Mouse (Mus musculus) left cerebral cortex, postnatal 25 days (tissue): Measurements from ENCODE around the gene Jam3. TPM values are rescaled to one million over a fixed set of nuclear protein-coding genes. Genes with fewer than 3 reads are reported as not detected.

ENCODE experiments used
- DNase-seq, 2 experiments: peaks; one replicate each; pipeline ENCODE4 v3.0.0; 2022; ENCODE audit warnings: low spot score in 2 of 2, mixed read lengths in 1 of 2
- intact Hi-C: fragments of 180-260 bp; cut with DNase I; formaldehyde crosslinking; loops from one replicate; pipeline ENCODE4 v1.15.1; 2025
- total RNA-seq, 2 experiments: library from RNA; stranded (reverse); gene quantifications; 2 replicates each; pipeline ENCODE4 v1.2.3; 2021

Jam3 gene
- 10 to 100 TPM; 30.7 to 33.4 TPM for total RNA-seq

DNA sequence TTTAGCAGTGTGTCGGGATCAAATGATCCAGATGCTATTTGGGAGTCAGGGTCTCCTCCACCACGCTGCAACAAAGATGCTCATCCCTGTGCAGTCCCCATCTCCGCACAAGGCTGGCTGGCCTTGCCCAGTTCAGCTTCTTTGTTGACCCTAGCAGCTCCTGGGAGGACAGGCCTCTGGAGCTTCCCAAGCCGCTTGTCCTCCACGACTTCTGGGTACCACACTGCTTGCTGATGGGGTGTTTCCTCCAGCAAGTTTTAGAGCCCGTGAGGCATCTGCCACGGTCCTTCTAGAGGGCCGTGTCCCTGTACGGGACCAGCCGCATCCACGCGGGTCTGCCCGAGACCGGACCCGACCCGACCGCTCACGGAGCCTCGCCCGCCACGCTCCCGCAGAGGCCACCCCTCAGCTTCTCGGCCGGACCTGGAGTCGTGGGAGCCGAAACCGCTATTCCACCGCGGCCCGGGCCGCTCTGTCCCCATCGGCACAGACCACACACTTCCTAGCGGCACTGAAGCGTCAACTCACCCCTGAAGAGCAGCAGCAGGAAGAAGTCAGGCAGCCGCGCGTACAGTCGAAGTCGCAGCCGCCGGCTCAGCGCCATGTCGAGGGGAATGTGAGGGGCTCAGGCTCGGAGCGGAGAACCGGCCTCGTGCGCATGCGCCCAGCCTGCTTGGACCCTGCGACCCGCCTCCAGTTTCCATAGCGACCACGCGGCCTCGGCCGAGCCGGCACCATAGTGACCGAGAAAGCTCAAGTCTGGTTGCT lies at the start of gene Jam3:
Gene Jam3 (minus strand): TSS at position 659 of the 768 bp plus-strand sequence.
- intact Hi-C loops, result loop anchor here (5.0 kb wide), 1 partner anchor 48 kb away; no protein-coding TSS in a partner anchor
- DNase-seq, result peak; percentile 95 to 96

DNA sequence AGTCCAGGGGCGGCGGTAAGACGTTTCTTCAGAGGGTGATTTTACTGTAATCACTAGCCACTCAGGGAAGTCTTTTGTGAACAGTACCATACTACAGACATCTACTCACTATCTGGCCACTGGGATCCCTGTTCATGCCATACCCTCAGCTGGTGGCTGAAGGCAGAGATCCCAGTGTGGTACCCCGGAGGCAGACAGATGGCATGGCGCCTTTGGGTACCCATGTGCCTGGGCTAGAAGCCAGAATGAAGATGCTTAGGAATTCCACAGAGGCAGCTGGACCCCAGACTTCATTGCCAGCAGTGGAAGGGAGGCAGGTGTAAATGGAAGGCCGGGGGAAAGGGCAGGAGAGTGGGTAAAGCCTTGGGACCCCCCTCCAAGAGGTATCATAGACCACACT lies 49.0 kb upstream of the Jam3 start:
- intact Hi-C loops, result no loop called here
- no peak for DNase-seq

- peak; percentile 81 to 87 for DNase-seq
- intact Hi-C loops, result no loop called here
These were observed 47.9 kb upstream of the Jam3 start for GRCm38 (mm10) chr9:27203134-27203533.

- peak in 1 of 2 experiments; percentile 76 for DNase-seq
- intact Hi-C loops, result no loop called here
These were observed 46.4 kb upstream of the Jam3 start for GRCm38 (mm10) chr9:27201472-27202219.

DNA sequence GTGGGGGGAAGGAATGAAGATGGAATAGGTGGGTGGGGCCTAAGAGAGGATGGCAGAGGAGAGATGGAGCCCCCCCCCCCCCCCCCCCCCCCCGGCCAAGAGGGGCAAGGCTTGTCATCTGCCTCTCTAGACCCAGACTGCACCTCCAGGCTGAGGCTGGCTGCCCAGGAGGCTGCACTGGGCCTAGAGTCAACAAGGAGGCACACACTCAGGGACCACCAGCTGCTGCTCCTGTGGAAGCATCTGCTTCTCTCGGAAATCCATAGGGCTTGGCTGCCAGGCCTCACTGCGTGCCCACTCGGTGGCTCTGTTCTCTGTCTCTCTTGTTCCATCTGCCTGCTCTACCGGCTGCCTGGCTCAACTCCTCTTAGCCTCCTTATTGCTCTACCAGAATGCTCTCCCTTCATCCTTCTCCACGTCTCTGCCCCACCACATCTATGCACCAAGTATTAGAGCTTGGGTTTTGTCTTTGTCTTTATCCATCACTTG lies 38.4 kb upstream of the Jam3 start:
- intact Hi-C loops, result loop anchor here (2.0 kb wide), 1 partner anchor 15 kb away; no protein-coding TSS in a partner anchor
- DNase-seq, result peak in 1 of 2 experiments; percentile 89

- intact Hi-C loops, result loop anchor here (1.0 to 2.0 kb wide), 3 partner anchors 14 to 111 kb away; no protein-coding TSS in a partner anchor
- peak in 1 of 2 experiments; percentile 57 for DNase-seq
These were observed 37.8 kb upstream of the Jam3 start for GRCm38 (mm10) chr9:27192761-27193591.

DNA sequence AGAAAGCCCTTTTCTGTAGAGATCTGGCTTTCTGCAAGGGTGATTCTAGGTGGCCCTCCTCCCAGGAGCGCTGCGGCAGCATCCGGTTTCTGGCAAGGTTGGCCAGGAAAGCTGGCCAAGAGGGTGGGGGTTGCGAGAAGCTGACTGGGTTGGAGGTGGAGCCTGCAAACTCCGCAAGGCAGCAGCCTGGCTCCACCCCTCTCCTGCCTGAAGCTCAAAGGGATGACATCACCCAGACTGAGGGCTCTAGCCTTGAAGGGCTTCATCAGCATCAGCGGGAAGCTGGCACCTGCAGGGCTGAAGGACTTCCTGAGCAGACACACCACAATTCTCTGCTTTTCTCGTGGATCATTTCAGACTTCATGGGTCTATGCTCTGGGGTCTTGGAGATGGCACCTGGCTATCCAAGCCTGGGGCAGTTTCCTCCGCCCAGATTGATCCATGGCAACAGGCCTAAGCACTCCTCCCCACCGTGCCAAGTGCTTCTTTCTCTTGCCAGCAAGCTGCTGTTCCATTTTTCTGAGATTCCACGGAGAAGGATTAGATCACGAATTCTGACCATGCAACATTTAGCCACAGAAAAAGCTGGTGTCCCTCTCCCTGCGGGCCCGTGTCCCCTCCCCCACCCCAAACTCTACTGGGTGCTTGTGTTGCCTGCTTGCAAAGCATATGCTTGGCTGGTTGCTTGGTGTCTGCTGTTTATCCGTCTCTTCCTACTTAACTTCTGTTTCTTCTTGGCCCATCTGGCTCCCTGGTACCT lies 37.0 kb upstream of the Jam3 start:
- intact Hi-C loops, result loop anchor here (1.0 to 2.0 kb wide), 3 partner anchors 13 to 112 kb away; no protein-coding TSS in a partner anchor
- peak; percentile 85 to 97 for DNase-seq

- intact Hi-C loops, result no loop called here
- no peak for DNase-seq
These were observed 36.3 kb upstream of the Jam3 start for GRCm38 (mm10) chr9:27191501-27191981.

DNA sequence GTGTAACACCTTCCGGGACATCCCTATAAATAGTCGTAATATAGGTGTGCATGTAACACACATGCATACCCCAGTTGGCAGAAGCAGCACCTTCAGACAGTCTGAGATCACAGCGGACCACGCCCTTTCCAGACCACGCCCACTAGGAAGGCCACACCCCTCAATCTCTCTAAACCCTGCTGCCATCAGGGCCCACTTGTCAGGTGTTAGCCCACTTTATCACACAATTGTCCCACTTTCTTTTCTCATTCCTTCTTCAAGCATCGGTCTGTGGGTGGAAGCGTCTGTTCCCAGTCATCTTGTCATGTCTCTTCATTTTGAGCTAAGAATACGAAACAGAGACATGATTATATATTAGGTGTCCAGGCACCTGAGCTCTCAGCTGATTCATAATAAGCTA lies 35.2 kb upstream of the Jam3 start:
- intact Hi-C loops, result no loop called here
- DNase-seq, result peak in 1 of 2 experiments; percentile 66

- intact Hi-C loops, result no loop called here
- no peak for DNase-seq
These were observed 34.1 kb upstream of the Jam3 start for GRCm38 (mm10) chr9:27189306-27189705.

DNA sequence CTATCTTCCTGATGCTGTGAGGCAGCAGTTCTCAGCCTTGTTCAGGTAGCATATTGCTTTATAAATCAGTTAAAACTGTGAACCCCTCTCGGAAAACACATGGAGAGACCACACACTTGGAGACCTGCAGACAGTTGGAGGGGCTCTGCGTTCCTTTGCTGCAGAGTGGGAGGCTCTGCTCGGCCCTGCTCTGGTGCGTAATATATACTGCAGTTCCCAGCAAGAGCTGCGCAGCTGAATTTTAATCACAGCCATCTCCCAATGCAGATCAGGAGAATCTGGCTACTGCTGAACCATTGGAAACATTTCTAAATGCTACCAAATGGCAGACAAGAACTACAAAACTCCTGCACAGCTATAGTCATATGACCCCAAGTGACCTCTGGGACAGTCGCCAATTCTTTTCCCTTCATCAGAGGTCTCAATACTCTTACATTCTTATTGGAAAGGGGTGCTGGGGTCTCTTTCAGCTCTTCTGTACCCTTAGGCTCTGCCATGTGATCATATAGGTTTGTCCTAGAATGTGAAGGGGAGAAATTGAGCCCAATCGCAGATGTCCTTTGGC lies 33.5 kb upstream of the Jam3 start:
- peak in 1 of 2 experiments; percentile 42 for DNase-seq
- intact Hi-C loops, result no loop called here

GRCm38 (mm10) chr9:27185820-27186219 lies 30.6 kb upstream of the Jam3 start:
- DNase-seq, result no peak
- intact Hi-C loops, result no loop called here

- intact Hi-C loops, result no loop called here
- no peak for DNase-seq
These were observed 26.9 kb upstream of the Jam3 start for GRCm38 (mm10) chr9:27182087-27182486.

GRCm38 (mm10) chr9:27180492-27180891 lies 25.3 kb upstream of the Jam3 start:
- intact Hi-C loops, result loop anchor here (1.0 kb wide), 2 partner anchors 29 to 70 kb away; no protein-coding TSS in a partner anchor
- peak in 1 of 2 experiments; percentile 75 for DNase-seq

DNA sequence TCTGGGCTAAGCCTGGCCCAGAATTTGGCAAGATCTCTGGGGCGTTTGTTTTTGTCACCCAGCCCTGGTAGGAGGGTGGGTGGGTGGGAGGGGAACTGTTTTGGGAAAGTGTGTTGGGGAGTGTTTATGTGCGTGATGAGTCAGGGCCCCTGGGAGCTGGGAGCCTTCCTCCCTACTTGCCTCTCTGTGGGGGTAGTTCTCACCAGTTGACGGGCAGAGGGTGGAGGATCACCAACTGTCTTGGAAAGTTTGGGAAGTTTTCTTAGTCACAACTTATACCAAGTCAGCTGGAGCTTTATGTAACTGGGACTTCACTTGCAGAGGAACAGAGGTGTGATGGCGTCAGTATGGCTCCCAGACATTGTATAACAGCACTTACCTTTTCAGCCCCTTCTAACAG lies 23.7 kb upstream of the Jam3 start:
- intact Hi-C loops, result loop anchor here (1.0 to 5.0 kb wide), 4 partner anchors 13 to 122 kb away; no protein-coding TSS in a partner anchor
- DNase-seq, result peak in 1 of 2 experiments; percentile 95

DNA sequence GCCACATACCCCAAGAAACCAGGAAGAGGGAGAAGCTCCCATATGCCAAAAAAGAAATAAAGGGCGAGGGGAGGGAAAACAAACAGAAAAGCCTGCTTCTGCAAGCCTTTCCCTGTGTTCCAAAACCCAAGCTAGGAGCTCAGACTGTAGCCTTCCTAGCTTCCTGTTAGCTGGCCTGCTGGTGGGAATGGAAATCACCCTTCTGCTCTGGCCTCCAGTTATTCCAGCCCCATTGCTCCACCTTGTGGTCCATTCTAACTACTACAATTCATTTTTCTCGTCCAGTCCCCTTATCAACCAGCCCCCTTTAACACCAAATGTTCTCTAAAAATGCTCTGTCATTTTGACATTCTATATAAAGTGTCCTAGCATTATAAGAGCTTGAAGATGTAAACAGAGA lies 20.9 kb upstream of the Jam3 start:
- peak; percentile 71 to 92 for DNase-seq
- intact Hi-C loops, result loop anchor here (1.0 to 5.0 kb wide), 3 partner anchors 54 to 119 kb away; no protein-coding TSS in a partner anchor

- intact Hi-C loops, result loop anchor here (1.0 to 5.0 kb wide), 3 partner anchors 53 to 118 kb away; no protein-coding TSS in a partner anchor
These were observed 20.5 kb upstream of the Jam3 start for GRCm38 (mm10) chr9:27175682-27176081.

GRCm38 (mm10) chr9:27175241-27175640 lies 20.0 kb upstream of the Jam3 start:
- intact Hi-C loops, result loop anchor here (5.0 kb wide), 2 partner anchors 53 to 118 kb away; no protein-coding TSS in a partner anchor
- DNase-seq, result peak in 1 of 2 experiments; percentile 63

More at GRCm38 (mm10) chr9:27175682-27176081, 20.5 kb upstream of the Jam3 start:
- DNase-seq, result no peak
